Mouse (Mus musculus) ES-CJ7 (cell line): Measurements from ENCODE around the gene Cenpp.

Experiments used
- DNase-seq: peaks from one replicate; pipeline ENCODE4 v3.0.0; 2011; ENCODE audit warnings: low read depth, low spot score

Cenpp gene

GRCm38 (mm10) chr13:49652481-49653179 lies at the start of gene Cenpp, which contains the start of gene Nol8:
TSS of gene Cenpp (minus strand) at chr13:49652785.
TSS of gene Nol8 (plus strand) at chr13:49653078.
- DNase-seq, result peak; percentile 99

- no peak for DNase-seq
Observed at GRCm38 (mm10) chr13:49691056-49691455, 38.5 kb upstream of the Cenpp start.

GRCm38 (mm10) chr13:49684266-49684665 lies 31.7 kb upstream of the Cenpp start:
- peak; percentile 27 for DNase-seq

GRCm38 (mm10) chr13:49682233-49682846 lies 29.8 kb upstream of the Cenpp start:
- DNase-seq, result no peak

- DNase-seq, result peak; percentile 99
Observed at GRCm38 (mm10) chr13:49681351-49682232, 29.0 kb upstream of the Cenpp start, which contains the start of gene Iars. TSS of gene Iars (plus strand) at chr13:49682100.

GRCm38 (mm10) chr13:49677793-49678192 lies 25.2 kb upstream of the Cenpp start:
- no peak for DNase-seq

- peak; percentile 84 for DNase-seq
Observed at GRCm38 (mm10) chr13:49653180-49653541, 576 bp upstream of the Cenpp start.

GRCm38 (mm10) chr13:49651781-49652351 lies 719 bp downstream of the Cenpp start:
- DNase-seq, result no peak

- DNase-seq, result peak; percentile 12
Observed at GRCm38 (mm10) chr13:49651136-49651535, 1.4 kb downstream of the Cenpp start.

- DNase-seq, result no peak
Observed at GRCm38 (mm10) chr13:49646019-49646418, 6.6 kb downstream of the Cenpp start.

- no peak for DNase-seq
Observed at GRCm38 (mm10) chr13:49644731-49645529, 7.7 kb downstream of the Cenpp start.

GRCm38 (mm10) chr13:49643669-49644362 lies 8.8 kb downstream of the Cenpp start:
- no peak for DNase-seq

GRCm38 (mm10) chr13:49642650-49643049 lies 9.9 kb downstream of the Cenpp start:
- no peak for DNase-seq

- no peak for DNase-seq
Observed at GRCm38 (mm10) chr13:49639965-49640364, 12.6 kb downstream of the Cenpp start.

- no peak for DNase-seq
Observed at GRCm38 (mm10) chr13:49629076-49629475, 23.5 kb downstream of the Cenpp start.

- no peak for DNase-seq
Observed at GRCm38 (mm10) chr13:49628167-49628566, 24.4 kb downstream of the Cenpp start.

GRCm38 (mm10) chr13:49623216-49623615 lies 29.4 kb downstream of the Cenpp start:
- DNase-seq, result no peak

- no peak for DNase-seq
Observed at GRCm38 (mm10) chr13:49618365-49618764, 34.2 kb downstream of the Cenpp start.

- no peak for DNase-seq
Observed at GRCm38 (mm10) chr13:49617021-49617420, 35.6 kb downstream of the Cenpp start.

- DNase-seq, result no peak
Observed at GRCm38 (mm10) chr13:49608589-49609322, 43.8 kb downstream of the Cenpp start.
